Mouse (Mus musculus): Measurements from ENCODE around the gene Lyz1. TPM values are rescaled to one million over a fixed set of nuclear protein-coding genes. Genes with fewer than 3 reads are reported as not detected.

Gene Lyz1
- polyA plus RNA-seq (2014; fragmentation: Illumina TruSeq; extraction: RNeasy Lipid Tissue Mini Kit (QIAGEN cat#74804); ENCODE audit: low read depth, low replicate concordance): 70.8 TPM

GRCm38 (mm10) chr10:117292671-117293070 is at the start of gene Lyz1:
Gene Lyz1, minus strand, starts transcription at chr10:117292868.

DNA sequence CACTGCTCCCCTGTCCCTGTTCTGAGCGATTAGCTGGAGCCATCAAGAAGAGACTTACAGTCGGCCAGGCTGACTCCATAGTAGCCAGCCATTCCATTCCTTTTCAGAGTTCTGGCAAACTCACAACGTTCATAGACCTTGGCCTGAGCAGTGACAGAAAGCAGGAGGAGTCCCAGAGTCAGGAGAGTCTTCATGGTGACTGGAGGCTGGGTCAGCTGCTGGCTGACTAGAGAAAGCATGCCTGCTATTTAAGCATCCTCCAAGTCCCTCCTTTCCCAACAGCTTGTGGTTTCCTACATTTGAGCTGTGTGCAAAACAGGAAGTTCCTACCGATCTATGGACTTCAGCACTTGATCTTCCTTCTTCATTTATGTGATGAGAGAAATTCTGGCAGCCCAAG is 10.6 kb downstream of the Lyz1 start, which contains the start of gene Lyz2:
TSS of gene Lyz2 (minus strand) at position 273 of the 400 bp plus-strand sequence.

DNA sequence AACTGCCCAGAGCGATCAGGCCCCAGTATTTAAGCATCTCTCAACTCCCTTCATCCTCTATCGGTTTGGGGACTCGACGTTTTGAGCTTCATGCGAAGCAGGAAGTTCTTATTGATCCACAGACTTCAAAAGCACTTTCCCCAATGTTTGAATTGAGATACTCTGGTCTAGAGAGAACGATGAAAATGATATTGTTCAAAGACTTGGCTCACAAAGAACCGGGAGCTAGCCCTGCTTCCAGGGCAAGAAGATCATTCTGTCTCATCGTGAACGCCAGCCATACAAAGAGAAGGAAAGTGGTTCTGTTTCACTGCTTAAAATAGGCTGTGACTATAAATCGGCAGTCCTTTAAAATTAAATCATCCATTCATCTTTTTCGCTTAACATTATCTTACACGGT is 54.1 kb downstream of the Lyz1 start, which contains the start of gene 9530003J23Rik:
TSS of gene 9530003J23Rik (minus strand) at position 101 of the 400 bp plus-strand sequence.

Other genes with a start within 250 kb of the Lyz1 start
- gene Lrrc10, start 247.5 kb downstream of the Lyz1 start, polyA plus RNA-seq (2014; fragmentation: Illumina TruSeq; extraction: RNeasy Lipid Tissue Mini Kit (QIAGEN cat#74804); ENCODE audit: low read depth, low replicate concordance): not detected
- gene Cct2, start 229.1 kb downstream of the Lyz1 start, polyA plus RNA-seq (2014; fragmentation: Illumina TruSeq; extraction: RNeasy Lipid Tissue Mini Kit (QIAGEN cat#74804); ENCODE audit: low read depth, low replicate concordance): 166 TPM
- 18.9 TPM for gene Frs2, start 144.3 kb downstream of the Lyz1 start, polyA plus RNA-seq (2014; fragmentation: Illumina TruSeq; extraction: RNeasy Lipid Tissue Mini Kit (QIAGEN cat#74804); ENCODE audit: low read depth, low replicate concordance)
- gene Yeats4, start 68.4 kb downstream of the Lyz1 start, polyA plus RNA-seq (2014; fragmentation: Illumina TruSeq; extraction: RNeasy Lipid Tissue Mini Kit (QIAGEN cat#74804); ENCODE audit: low read depth, low replicate concordance): 32.3 TPM
- gene 9530003J23Rik, start 54.2 kb downstream of the Lyz1 start, polyA plus RNA-seq (2014; fragmentation: Illumina TruSeq; extraction: RNeasy Lipid Tissue Mini Kit (QIAGEN cat#74804); ENCODE audit: low read depth, low replicate concordance): not detected
- 512 TPM for gene Lyz2, start 10.5 kb downstream of the Lyz1 start, polyA plus RNA-seq (2014; fragmentation: Illumina TruSeq; extraction: RNeasy Lipid Tissue Mini Kit (QIAGEN cat#74804); ENCODE audit: low read depth, low replicate concordance)
- gene Cpsf6, start 87.1 kb upstream of the Lyz1 start, polyA plus RNA-seq (2014; fragmentation: Illumina TruSeq; extraction: RNeasy Lipid Tissue Mini Kit (QIAGEN cat#74804); ENCODE audit: low read depth, low replicate concordance): 30.2 TPM